Mouse (Mus musculus): ENCODE results near the gene Akirin2. TPM values are rescaled to one million over a fixed set of nuclear protein-coding genes. Genes with fewer than 3 reads are reported as not detected.

The Akirin2 gene
- total RNA-seq, 2 experiments from 2014 or later: 56.7 to 62.5 TPM

GRCm38 (mm10) chr4:34583427-34583826 lies 32.7 kb downstream of the Akirin2 start:
- no peak for DNase-seq

GRCm38 (mm10) chr4:34584871-34585607 lies 34.3 kb downstream of the Akirin2 start:
- DNase-seq: peak in 1 of 2 experiments; percentile 7

GRCm38 (mm10) chr4:34603123-34603522 lies 52.4 kb downstream of the Akirin2 start:
- no peak for DNase-seq

DNA sequence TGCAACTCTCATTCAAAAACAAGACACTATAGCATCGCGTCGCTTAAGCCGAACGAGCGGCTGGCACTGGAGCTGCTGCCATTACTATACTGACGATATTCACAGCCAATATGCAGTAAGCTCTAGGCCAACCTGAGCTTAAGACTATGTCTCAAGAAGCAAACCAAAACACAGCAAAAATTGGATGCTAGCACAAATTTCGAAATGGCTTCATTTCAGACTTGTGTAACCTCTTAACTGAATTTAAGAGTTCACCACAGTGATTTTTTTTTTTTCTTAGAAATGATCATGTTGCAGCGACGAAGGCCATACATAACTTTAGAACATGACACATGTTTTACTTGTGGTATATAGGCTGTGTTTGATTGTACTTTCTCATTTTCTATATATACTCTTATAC lies 55.9 kb downstream of the Akirin2 start:
- DNase-seq: no peak

- no peak for DNase-seq
Measured at GRCm38 (mm10) chr4:34613571-34614145, 62.9 kb downstream of the Akirin2 start.

- DNase-seq: peak; percentile 93 to 94
Measured at GRCm38 (mm10) chr4:34614630-34615094, 63.9 kb downstream of the Akirin2 start, which contains the start of the genes Orc3 and Rars2. TSS of gene Orc3 (minus strand) at chr4:34614944. TSS of gene Rars2 (plus strand) at chr4:34614957.

- DNase-seq: peak in 1 of 2 experiments; percentile 18
Measured at GRCm38 (mm10) chr4:34615303-34615702, 64.6 kb downstream of the Akirin2 start.

DNA sequence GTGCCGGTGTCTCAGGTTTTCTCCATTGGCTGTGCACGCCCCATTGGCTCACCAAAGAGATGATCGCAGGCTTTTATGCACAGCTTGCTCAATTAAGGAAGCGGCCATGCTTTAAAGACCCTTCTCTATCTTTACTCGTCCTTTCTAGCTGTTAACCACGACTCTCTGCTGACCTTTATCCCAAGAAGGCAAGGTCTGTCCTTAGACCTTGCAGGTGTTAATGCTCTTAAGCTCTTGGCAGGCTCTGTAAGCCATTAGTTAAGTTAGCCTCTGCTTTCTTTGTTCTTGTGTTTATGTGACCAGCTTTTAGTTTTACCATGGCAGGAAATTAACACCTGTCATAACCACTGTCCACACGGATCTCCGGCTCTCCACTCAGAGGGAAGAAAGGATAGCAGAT lies 65.4 kb downstream of the Akirin2 start:
- DNase-seq: no peak

Other genes starting within 250 kb of the Akirin2 start
- gene Orc3, start 64.0 kb downstream of the Akirin2 start, total RNA-seq (2021): 10 to 100 TPM; 31.5 to 33.9 TPM
- gene Rars2, start 64.0 kb downstream of the Akirin2 start, total RNA-seq (2021): 10 to 100 TPM; 22.5 to 25.4 TPM
- gene Slc35a1, start 136.5 kb downstream of the Akirin2 start, total RNA-seq (2021): 10 to 100 TPM; 11.8 to 14.6 TPM
- under 1 TPM in 1 of 2 experiments, not detected in 1; 0.72 TPM for gene Cfap206, start 179.3 kb downstream of the Akirin2 start, total RNA-seq (2021)
- gene Gm136, start 205.3 kb downstream of the Akirin2 start, total RNA-seq (2021): not detected
- 10 to 100 TPM; 62.3 to 65.8 TPM for gene Smim8, start 227.5 kb downstream of the Akirin2 start, total RNA-seq (2021)